Mouse (Mus musculus): ENCODE data around the gene Pitpna. TPM values are rescaled to one million over a fixed set of nuclear protein-coding genes. Genes with fewer than 3 reads are reported as not detected.
A peak's percentile ranks its signal among the peaks of the same experiment; 100 is the strongest.

The Pitpna gene
- polyA plus RNA-seq, 1 experiment from 2014 or later = 69.8 TPM

GRCm38 (mm10) chr11:75644684-75645083, 56.8 kb downstream of the Pitpna start:
- Histone ChIP-seq H3K9me3 (replicated peaks; ENCODE audit: low read length) (no peaks in the 10 kb centered on the region), H3K9ac (ENCODE audit: low read depth, low read length) (no peak overlapping the region), H3K4me1 (replicated peaks; ENCODE audit: insufficient read depth, low read length) (0 out of 2 replicates have a peak, but pooled peaks cover 9% of the 10 kb centered on the region), H3K27ac (no peak overlapping the region), H3K27me3 (ENCODE audit: insufficient read depth, low read length) (no peaks in the 10 kb centered on the region), H3K4me3 (replicated peaks; ENCODE audit: low read depth, low read length) (no peak overlapping the region), H3K4me2 (ENCODE audit: low read length) (no peak overlapping the region), H3K36me3 (ENCODE audit: insufficient read depth, low read length) (peaks cover 19% of the 10 kb centered on the region; the same call in 1 of the 2 replicates)
- WGBS = 79% methylated on average over 9 of the region's 9 CpGs
- no peak for DNase-seq (ENCODE audit: low spot score)
- ATAC-seq (replicated peaks; ENCODE audit: low FRiP score, low read depth) = no peak
- no peak for TF ChIP-seq CTCF (IDR thresholded peaks at IDR 0.05; ENCODE audit: low read depth)

GRCm38 (mm10) chr11:75647681-75648211, 59.8 kb downstream of the Pitpna start:
- H3K36me3 ChIP-seq (ENCODE audit: insufficient read depth, low read length) = peaks cover 12% of the 10 kb centered on the region; the same call in 1 of the 2 replicates
- no peak overlapping the region for H3K4me3 ChIP-seq (replicated peaks; ENCODE audit: low read depth, low read length)
- H3K27ac ChIP-seq = no peak overlapping the region
- ATAC-seq (replicated peaks; ENCODE audit: low FRiP score, low read depth) (no peak), DNase-seq (ENCODE audit: low spot score) (no peak)
- WGBS = 65% methylated on average over 6 of the region's 6 CpGs
- no peaks in the 10 kb centered on the region for H3K27me3 ChIP-seq (ENCODE audit: insufficient read depth, low read length)
- H3K4me1 ChIP-seq (replicated peaks; ENCODE audit: insufficient read depth, low read length) = peaks cover 12% of the 10 kb centered on the region; the same call in 1 of the 2 replicates
- no peak overlapping the region for H3K9ac ChIP-seq (ENCODE audit: low read depth, low read length)
- no peak for TF ChIP-seq CTCF (IDR thresholded peaks at IDR 0.05; ENCODE audit: low read depth)
- no peak overlapping the region for H3K4me2 ChIP-seq (ENCODE audit: low read length)
- H3K9me3 ChIP-seq (replicated peaks; ENCODE audit: low read length) = no peaks in the 10 kb centered on the region

GRCm38 (mm10) chr11:75649155-75649561, 61.3 kb downstream of the Pitpna start:
- Histone ChIP-seq H3K4me2 (ENCODE audit: low read length) (no peak overlapping the region), H3K9me3 (replicated peaks; ENCODE audit: low read length) (no peaks in the 10 kb centered on the region), H3K27me3 (ENCODE audit: insufficient read depth, low read length) (no peaks in the 10 kb centered on the region), H3K4me3 (replicated peaks; ENCODE audit: low read depth, low read length) (no peak overlapping the region), H3K4me1 (replicated peaks; ENCODE audit: insufficient read depth, low read length) (peaks cover 7% of the 10 kb centered on the region; the same call in 1 of the 2 replicates), H3K9ac (ENCODE audit: low read depth, low read length) (no peak overlapping the region), H3K27ac (peak overlapping the region; percentile 51), H3K36me3 (ENCODE audit: insufficient read depth, low read length) (peaks cover 12% of the 10 kb centered on the region; the same call in 1 of the 2 replicates)
- DNase-seq (ENCODE audit: low spot score) (peak; percentile 68), ATAC-seq (replicated peaks; ENCODE audit: low FRiP score, low read depth) (no peak)
- TF ChIP-seq CTCF (IDR thresholded peaks at IDR 0.05; ENCODE audit: low read depth) = no peak
- 72% methylated on average over 4 of the region's 4 CpGs for WGBS

DNA sequence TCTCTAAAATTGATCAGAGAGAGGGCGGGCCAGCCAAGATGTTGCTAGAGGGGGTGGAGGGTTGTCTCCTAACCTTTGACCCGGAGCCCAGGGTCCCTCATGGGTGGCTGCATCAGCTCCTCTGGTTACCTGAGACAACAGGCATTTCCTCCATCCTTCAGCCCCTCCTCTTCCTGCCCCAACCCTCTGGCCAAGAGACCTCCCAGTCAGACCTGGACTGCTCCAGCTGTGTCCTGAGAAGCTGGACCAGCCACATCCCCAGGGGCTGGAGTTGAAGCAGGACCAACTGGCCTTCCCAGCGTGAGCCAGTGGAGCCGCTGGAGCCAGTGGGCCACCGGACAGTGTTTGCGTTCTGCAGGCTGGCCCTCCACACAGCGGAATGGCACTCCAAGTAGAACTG, 62.4 kb downstream of the Pitpna start, which contains the start of gene Myo1c:
Gene Myo1c, plus strand, starts transcription at position 194 of the 400 bp plus-strand sequence.
- Histone ChIP-seq H3K36me3 (ENCODE audit: insufficient read depth, low read length) (peaks cover 6% of the 10 kb centered on the region; the same call in 1 of the 2 replicates), H3K27me3 (ENCODE audit: insufficient read depth, low read length) (no peaks in the 10 kb centered on the region), H3K9ac (ENCODE audit: low read depth, low read length) (peak within 1 kb of the TSS; percentile 84), H3K9me3 (replicated peaks; ENCODE audit: low read length) (no peaks in the 10 kb centered on the region), H3K27ac (peak within 1 kb of the TSS; percentile 97), H3K4me2 (ENCODE audit: low read length) (peak within 1 kb of the TSS; percentile 93), H3K4me3 (replicated peaks; ENCODE audit: low read depth, low read length) (peak within 1 kb of the TSS; percentile 78), H3K4me1 (replicated peaks; ENCODE audit: insufficient read depth, low read length) (peaks cover 18% of the 10 kb centered on the region)
- no peak for TF ChIP-seq CTCF (IDR thresholded peaks at IDR 0.05; ENCODE audit: low read depth)
- 58% methylated on average over 7 of the region's 7 CpGs for WGBS
- DNase-seq (ENCODE audit: low spot score) = peak; percentile 45
- no peak for ATAC-seq (replicated peaks; ENCODE audit: low FRiP score, low read depth)

GRCm38 (mm10) chr11:75650958-75651425, 63.1 kb downstream of the Pitpna start:
- Histone ChIP-seq H3K27ac (peak overlapping the region; percentile 97), H3K9me3 (replicated peaks; ENCODE audit: low read length) (no peaks in the 10 kb centered on the region), H3K27me3 (ENCODE audit: insufficient read depth, low read length) (no peaks in the 10 kb centered on the region), H3K4me1 (replicated peaks; ENCODE audit: insufficient read depth, low read length) (peaks cover 20% of the 10 kb centered on the region), H3K36me3 (ENCODE audit: insufficient read depth, low read length) (0 out of 2 replicates have a peak, but pooled peaks cover 3% of the 10 kb centered on the region), H3K4me2 (ENCODE audit: low read length) (peak overlapping the region; percentile 93), H3K9ac (ENCODE audit: low read depth, low read length) (peak overlapping the region; percentile 84), H3K4me3 (replicated peaks; ENCODE audit: low read depth, low read length) (peak overlapping the region; percentile 78)
- WGBS = 36% methylated on average over 13 of the region's 13 CpGs
- no peak for ATAC-seq (replicated peaks; ENCODE audit: low FRiP score, low read depth)
- TF ChIP-seq CTCF (IDR thresholded peaks at IDR 0.05; ENCODE audit: low read depth) = no peak
- DNase-seq (ENCODE audit: low spot score) = no peak

GRCm38 (mm10) chr11:75651426-75652221, 63.7 kb downstream of the Pitpna start:
- H3K9me3 ChIP-seq (replicated peaks; ENCODE audit: low read length) = no peaks in the 10 kb centered on the region
- no peaks in the 10 kb centered on the region for H3K27me3 ChIP-seq (ENCODE audit: insufficient read depth, low read length)
- TF ChIP-seq CTCF (IDR thresholded peaks at IDR 0.05; ENCODE audit: low read depth) = no peak
- DNase-seq (ENCODE audit: low spot score) = peak; percentile 85
- peak; percentile 54 for ATAC-seq (replicated peaks; ENCODE audit: low FRiP score, low read depth)
- peak overlapping the region; percentile 78 for H3K4me3 ChIP-seq (replicated peaks; ENCODE audit: low read depth, low read length)
- H3K36me3 ChIP-seq (ENCODE audit: insufficient read depth, low read length) = 0 out of 2 replicates have a peak, but pooled peaks cover 3% of the 10 kb centered on the region
- peak overlapping the region; percentile 97 for H3K27ac ChIP-seq
- WGBS = under 1% methylated on average over 54 of the region's 54 CpGs
- H3K4me2 ChIP-seq (ENCODE audit: low read length) = peak overlapping the region; percentile 93
- peak overlapping the region; percentile 84 for H3K9ac ChIP-seq (ENCODE audit: low read depth, low read length)
- peaks cover 26% of the 10 kb centered on the region for H3K4me1 ChIP-seq (replicated peaks; ENCODE audit: insufficient read depth, low read length)

All from kidney, postnatal 0 days (tissue).